Mouse (Mus musculus) megakaryocyte, embryonic 14.5 days (primary cell): ENCODE measurements around the gene Snapc3. TPM values are rescaled to one million over a fixed set of nuclear protein-coding genes. Genes with fewer than 3 reads are reported as not detected.

ENCODE experiments used
- H3K27me3 ChIP-seq: replicated peaks from 2 replicates; pipeline ENCODE3; 2012; ENCODE audit warnings: inconsistent platforms
- H3K36me3 ChIP-seq: replicated peaks from 2 replicates; pipeline ENCODE3; 2012; ENCODE audit warnings: low read length, inconsistent platforms, mixed read lengths
- H3K4me1 ChIP-seq: 2 replicates; pipeline ENCODE4 v1.6.1; 2012; ENCODE audit warnings: inconsistent platforms
- H3K4me3 ChIP-seq: replicated peaks from 2 replicates; pipeline ENCODE3; 2012; ENCODE audit warnings: moderate library complexity, mild to moderate bottlenecking, inconsistent platforms
- H3K9me3 ChIP-seq: 2 replicates; pipeline ENCODE4 v1.6.1; 2012; ENCODE audit warnings: inconsistent platforms
- FLI1 ChIP-seq: IDR thresholded peaks from 2 replicates; pipeline ENCODE4 v1.6.1; 2012; ENCODE audit warnings: low read length, inconsistent platforms, mixed read lengths
- GATA1 ChIP-seq: IDR thresholded peaks from 3 replicates; pipeline ENCODE4 v1.6.1; 2012; ENCODE audit warnings: mixed read lengths, low read length, inconsistent platforms, borderline replicate concordance
- polyA plus RNA-seq: library from polyadenylated mRNA; stranded (reverse); fragments of >175 nt; gene quantifications from 2 replicates; pipeline ENCODE4 v1.2.3, GENCODE M21; 2012; ENCODE audit warnings: low replicate concordance; ENCODE audit not compliant: insufficient read depth

The Snapc3 gene
- polyA plus RNA-seq, result 5.9 and 6.8 TPM in 2 replicates

- Histone ChIP-seq H3K4me3 (peak within 1 kb of the TSS; percentile 100), H3K36me3 (peaks cover 19% of the 10 kb centered on the region), H3K4me1 (peaks cover 34% of the 10 kb centered on the region), H3K27me3 (peaks cover 10% of the 10 kb centered on the region), H3K9me3 (peaks cover 5% of the 10 kb centered on the region)
- no peak for TF ChIP-seq GATA1
- TF ChIP-seq FLI1, result no peak
Observed at GRCm38 (mm10) chr4:83417160-83417819, at the start of gene Snapc3. Snapc3 (plus strand) TSS chr4:83417724.

- Histone ChIP-seq H3K4me3 (no peak overlapping the region), H3K9me3 (no peaks in the 10 kb centered on the region), H3K4me1 (no peaks in the 10 kb centered on the region), H3K36me3 (no peaks in the 10 kb centered on the region), H3K27me3 (peaks cover 19% of the 10 kb centered on the region)
- TF ChIP-seq FLI1, result no peak
Observed at GRCm38 (mm10) chr4:83373381-83373780, 44.1 kb upstream of the Snapc3 start.

- H3K4me3 ChIP-seq, result no peak overlapping the region
- no peaks in the 10 kb centered on the region for H3K9me3 ChIP-seq
- no peak for TF ChIP-seq FLI1
- TF ChIP-seq GATA1, result no peak
- no peaks in the 10 kb centered on the region for H3K4me1 ChIP-seq
- H3K27me3 ChIP-seq, result peaks cover 24% of the 10 kb centered on the region
- no peaks in the 10 kb centered on the region for H3K36me3 ChIP-seq
Observed at GRCm38 (mm10) chr4:83375650-83376049, 41.9 kb upstream of the Snapc3 start.

- H3K36me3 ChIP-seq, result no peaks in the 10 kb centered on the region
- no peaks in the 10 kb centered on the region for H3K9me3 ChIP-seq
- no peak overlapping the region for H3K4me3 ChIP-seq
- TF ChIP-seq GATA1, result no peak
- TF ChIP-seq FLI1, result no peak
- peaks cover 25% of the 10 kb centered on the region for H3K27me3 ChIP-seq
- no peaks in the 10 kb centered on the region for H3K4me1 ChIP-seq
Observed at GRCm38 (mm10) chr4:83376461-83377015, 41.0 kb upstream of the Snapc3 start.

- no peak for TF ChIP-seq FLI1
- no peak for TF ChIP-seq GATA1
- H3K27me3 ChIP-seq, result peaks cover 20% of the 10 kb centered on the region
- no peaks in the 10 kb centered on the region for H3K9me3 ChIP-seq
- no peaks in the 10 kb centered on the region for H3K4me1 ChIP-seq
- H3K36me3 ChIP-seq, result no peaks in the 10 kb centered on the region
- no peak overlapping the region for H3K4me3 ChIP-seq
Observed at GRCm38 (mm10) chr4:83379036-83379435, 38.5 kb upstream of the Snapc3 start.

GRCm38 (mm10) chr4:83379746-83380145 is 37.8 kb upstream of the Snapc3 start:
- Histone ChIP-seq H3K4me3 (no peak overlapping the region), H3K9me3 (no peaks in the 10 kb centered on the region), H3K4me1 (no peaks in the 10 kb centered on the region), H3K36me3 (no peaks in the 10 kb centered on the region), H3K27me3 (peaks cover 16% of the 10 kb centered on the region)
- TF ChIP-seq FLI1, result no peak
- TF ChIP-seq GATA1, result no peak

- H3K4me1 ChIP-seq, result no peaks in the 10 kb centered on the region
- H3K4me3 ChIP-seq, result no peak overlapping the region
- no peak for TF ChIP-seq GATA1
- TF ChIP-seq FLI1, result no peak
Observed at GRCm38 (mm10) chr4:83380266-83380665, 37.3 kb upstream of the Snapc3 start.

GRCm38 (mm10) chr4:83383899-83384490 is 33.5 kb upstream of the Snapc3 start:
- no peaks in the 10 kb centered on the region for H3K36me3 ChIP-seq
- H3K9me3 ChIP-seq, result peaks cover 23% of the 10 kb centered on the region
- no peak overlapping the region for H3K4me3 ChIP-seq
- no peaks in the 10 kb centered on the region for H3K4me1 ChIP-seq
- peaks cover 19% of the 10 kb centered on the region for H3K27me3 ChIP-seq
- TF ChIP-seq FLI1, result no peak
- no peak for TF ChIP-seq GATA1

More at GRCm38 (mm10) chr4:83380266-83380665, 37.3 kb upstream of the Snapc3 start:
- Histone ChIP-seq H3K27me3 (peaks cover 15% of the 10 kb centered on the region), H3K36me3 (no peaks in the 10 kb centered on the region), H3K9me3 (no peaks in the 10 kb centered on the region)

GRCm38 (mm10) chr4:83385091-83385490 is 32.4 kb upstream of the Snapc3 start:
- H3K4me1 ChIP-seq, result no peaks in the 10 kb centered on the region
- H3K9me3 ChIP-seq, result peaks cover 24% of the 10 kb centered on the region
- peaks cover 15% of the 10 kb centered on the region for H3K27me3 ChIP-seq
- TF ChIP-seq GATA1, result no peak
- TF ChIP-seq FLI1, result no peak
- no peak overlapping the region for H3K4me3 ChIP-seq
- H3K36me3 ChIP-seq, result no peaks in the 10 kb centered on the region

GRCm38 (mm10) chr4:83390551-83390950 is 27.0 kb upstream of the Snapc3 start:
- no peak for TF ChIP-seq GATA1
- no peak for TF ChIP-seq FLI1
- Histone ChIP-seq H3K4me1 (no peaks in the 10 kb centered on the region), H3K36me3 (no peaks in the 10 kb centered on the region), H3K4me3 (no peak overlapping the region), H3K9me3 (peaks cover 24% of the 10 kb centered on the region), H3K27me3 (peaks cover 19% of the 10 kb centered on the region)

- H3K4me1 ChIP-seq, result no peaks in the 10 kb centered on the region
- no peak overlapping the region for H3K4me3 ChIP-seq
- H3K9me3 ChIP-seq, result peaks cover 14% of the 10 kb centered on the region
- H3K36me3 ChIP-seq, result no peaks in the 10 kb centered on the region
- TF ChIP-seq FLI1, result no peak
- no peak for TF ChIP-seq GATA1
- peaks cover 26% of the 10 kb centered on the region for H3K27me3 ChIP-seq
Observed at GRCm38 (mm10) chr4:83391956-83392355, 25.6 kb upstream of the Snapc3 start.
